In the genomic region with DNA sequence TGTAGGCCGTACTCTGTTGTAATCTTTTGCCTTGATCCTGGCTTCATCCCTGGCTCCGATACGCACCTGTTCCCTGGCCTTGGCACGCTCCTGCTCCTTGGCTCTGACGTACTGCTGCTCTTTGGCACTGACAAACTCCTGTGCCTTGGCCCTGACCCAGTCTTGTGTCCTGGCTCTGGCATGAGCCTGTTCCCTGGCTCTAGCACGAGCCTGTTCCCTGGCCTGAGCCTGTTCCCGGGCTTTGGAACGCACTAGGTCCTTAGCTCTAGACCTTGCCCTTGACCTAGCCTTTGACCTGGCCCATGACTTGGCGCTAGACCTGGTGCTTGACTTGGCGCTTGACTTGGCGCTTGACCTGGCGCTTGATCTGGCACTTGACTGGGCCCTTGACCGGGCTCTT, we compare ENCODE assay signal across 18 mouse cellular contexts. TPM values are rescaled to one million over a fixed set of nuclear protein-coding genes. Genes with fewer than 3 reads are reported as not detected.
DNase-seq lines count a peak whose midpoint lies in the region; TF ChIP-seq lines count a peak whose summit lies in the region.
"Had no signal": no experiment of that assay in that cellular context is flagged by ENCODE, and none has a peak within 500 bp of the region (broad histone marks: within the 10 kb centered on the region; RNA-seq: fewer than 3 reads in every experiment).

No protein-coding gene starts in this region.

- H3K4me1 ChIP-seq in bone marrow, adult 2 months (ENCODE audit: control insufficient read depth, insufficient read depth, low read length), result no peaks in the 10 kb centered on the region
- H3K4me1 ChIP-seq in cerebellum, adult 2 months (ENCODE audit: control insufficient read depth, insufficient read depth, low read length), result peaks cover 5% of the 10 kb centered on the region
- H3K4me1 ChIP-seq: forebrain, embryonic 10.5 days; lung, embryonic 15.5 days; neural tube, embryonic 13.5 days; stomach, embryonic 15.5 days had no signal

- 0 out of 2 replicates have a peak overlapping the region, but pooled peaks have one; percentile 15 for H3K27ac ChIP-seq in bone marrow, adult 2 months (ENCODE audit: control insufficient read depth, insufficient read depth, low read depth, low read length, poor library complexity)
- H3K27ac ChIP-seq in cerebellum, adult 2 months (ENCODE audit: insufficient read depth, low read length), result no peak overlapping the region
- H3K27ac ChIP-seq: forebrain, embryonic 10.5 days; lung, embryonic 15.5 days; neural tube, embryonic 13.5 days; stomach, embryonic 15.5 days had no signal

- no peak for TF ChIP-seq POLR2A in bone marrow, adult 2 months (IDR thresholded peaks at IDR 0.05; ENCODE audit: borderline replicate concordance, control insufficient read depth, low read depth, low read length)
- no peak for TF ChIP-seq POLR2A in cerebellum, adult 2 months (IDR thresholded peaks at IDR 0.05; ENCODE audit: borderline replicate concordance, insufficient read depth, low read length)

- intact Hi-C loops in gastrocnemius, postnatal 14 days (cut with DNase I; ENCODE audit: low total_unique reads), result no loop called here
- intact Hi-C loops in heart, postnatal 14 days (cut with DNase I), result no loop called here

- no peak overlapping the region for H3K4me3 ChIP-seq in bone marrow, adult 2 months (replicated peaks; ENCODE audit: control insufficient read depth, low read depth, low read length)
- no peak overlapping the region for H3K4me3 ChIP-seq in cerebellum, adult 2 months (replicated peaks; ENCODE audit: insufficient read depth, low read depth, low read length)
- H3K4me3 ChIP-seq: forebrain, embryonic 10.5 days; lung, embryonic 15.5 days; neural tube, embryonic 13.5 days; stomach, embryonic 15.5 days had no signal

- WGBS in bone marrow, adult 2 months, result 92% methylated on average over 13 of the region's 13 CpGs
- WGBS in cerebellum, adult 2 months, result 41% methylated on average over 13 of the region's 13 CpGs

- peak; percentile 95 for DNase-seq in kidney, adult 9 months
- DNase-seq in kidney, postnatal 14 days, result no peak
- DNase-seq in cerebellum, adult 2 months, result peak; percentile 56 to 76
- DNase-seq in gastrocnemius, postnatal 14 days, result peak; percentile 17
- no peak for DNase-seq in neural tube, embryonic 10.5 days (ENCODE audit: extremely low spot score, low spot score)
- no peak for DNase-seq in urinary bladder, postnatal 14 days (ENCODE audit: low spot score)
- no peak for DNase-seq in heart, postnatal 14 days
- DNase-seq: heart, adult 18-20 months; layer of hippocampus, postnatal 36 days; midbrain, embryonic 14.5 days had no signal

- H3K27me3 ChIP-seq in cerebellum, adult 2 months (ENCODE audit: control insufficient read depth, insufficient read depth, low read length), result no peaks in the 10 kb centered on the region
- H3K27me3 ChIP-seq: lung, embryonic 15.5 days; neural tube, embryonic 13.5 days; stomach, embryonic 15.5 days had no signal

- no peak for TF ChIP-seq CTCF in bone marrow, adult 2 months (IDR thresholded peaks at IDR 0.05; ENCODE audit: control insufficient read depth, insufficient read depth, low read length)
- no peak for TF ChIP-seq CTCF in cerebellum, adult 2 months (IDR thresholded peaks at IDR 0.05; ENCODE audit: borderline replicate concordance, insufficient read depth, low read depth, low read length)

RNA-seq across cellular contexts. Expression of gene H1fnt, which starts 0.8 kb away (rescaled TPM):
- polyA plus RNA-seq in bone marrow, adult 2 months (2011; ENCODE audit: insufficient read depth, insufficient read length, low replicate concordance, missing spikeins), result not detected in 2 replicates
- not detected in 2 replicates for polyA plus RNA-seq in cerebellum, adult 2 months (2012; rRNA removed)
- total RNA-seq in gastrocnemius, postnatal 14 days (2021), result not detected
- total RNA-seq in heart, postnatal 14 days (2021), result not detected
- total RNA-seq: heart, adult 18-20 months; heart, postnatal 25 days; layer of hippocampus, postnatal 36 days had no signal
- polyA plus RNA-seq: forebrain, embryonic 10.5 days; intestine, embryonic 14.5 days; limb, embryonic 14.5 days; lung, embryonic 15.5 days; midbrain, embryonic 14.5 days; neural tube, embryonic 13.5 days; stomach, embryonic 15.5 days had no signal

RNA-seq across cellular contexts. Expression of gene Olfr286, which starts 22.0 kb away (rescaled TPM):
- polyA plus RNA-seq in bone marrow, adult 2 months (2011; ENCODE audit: insufficient read depth, insufficient read length, low replicate concordance, missing spikeins), result not detected in 2 replicates
- polyA plus RNA-seq in cerebellum, adult 2 months (2012; rRNA removed), result not detected in 2 replicates
- total RNA-seq in gastrocnemius, postnatal 14 days (2021), result not detected
- total RNA-seq in heart, postnatal 14 days (2021), result not detected
- total RNA-seq: heart, adult 18-20 months; heart, postnatal 25 days; layer of hippocampus, postnatal 36 days had no signal
- polyA plus RNA-seq: forebrain, embryonic 10.5 days; intestine, embryonic 14.5 days; limb, embryonic 14.5 days; lung, embryonic 15.5 days; midbrain, embryonic 14.5 days; neural tube, embryonic 13.5 days; stomach, embryonic 15.5 days had no signal

RNA-seq across cellular contexts. Expression of gene Olfr287, which starts 35.4 kb away (rescaled TPM):
- not detected in 2 replicates for polyA plus RNA-seq in bone marrow, adult 2 months (2011; ENCODE audit: insufficient read depth, insufficient read length, low replicate concordance, missing spikeins)
- polyA plus RNA-seq in cerebellum, adult 2 months (2012; rRNA removed), result 15.4 and 18.5 TPM in 2 replicates
- not detected for total RNA-seq in gastrocnemius, postnatal 14 days (2021)
- total RNA-seq in heart, postnatal 14 days (2021), result not detected
- total RNA-seq: heart, adult 18-20 months; heart, postnatal 25 days had no signal
- polyA plus RNA-seq: forebrain, embryonic 10.5 days; intestine, embryonic 14.5 days; limb, embryonic 14.5 days; lung, embryonic 15.5 days; stomach, embryonic 15.5 days had no signal

RNA-seq across cellular contexts. Expression of gene Gm44579, which starts 35.5 kb away (rescaled TPM):
- not detected in 2 replicates for polyA plus RNA-seq in bone marrow, adult 2 months (2011; ENCODE audit: insufficient read depth, insufficient read length, low replicate concordance, missing spikeins)
- polyA plus RNA-seq in cerebellum, adult 2 months (2012; rRNA removed), result not detected in 2 replicates
- not detected for total RNA-seq in gastrocnemius, postnatal 14 days (2021)
- total RNA-seq in heart, postnatal 14 days (2021), result not detected
- total RNA-seq: heart, adult 18-20 months; heart, postnatal 25 days; layer of hippocampus, postnatal 36 days had no signal
- polyA plus RNA-seq: forebrain, embryonic 10.5 days; intestine, embryonic 14.5 days; limb, embryonic 14.5 days; lung, embryonic 15.5 days; midbrain, embryonic 14.5 days; neural tube, embryonic 13.5 days; stomach, embryonic 15.5 days had no signal

RNA-seq across cellular contexts. Expression of gene Zfp641, which starts 39.7 kb away (rescaled TPM):
- polyA plus RNA-seq in bone marrow, adult 2 months (2011; ENCODE audit: insufficient read depth, insufficient read length, low replicate concordance, missing spikeins), result not detected in 2 replicates
- 10.1 and 11.0 TPM in 2 replicates for polyA plus RNA-seq in cerebellum, adult 2 months (2012; rRNA removed)
- 10 to 100 TPM; 12.3 to 14.9 TPM for total RNA-seq in gastrocnemius, postnatal 14 days (2021)
- 1 to 10 TPM; 5.8 to 6.3 TPM for total RNA-seq in heart, postnatal 14 days (2021)

Comparison
In these comparisons a context has a peak if more than half of its experiments do, and no peak if none do; other contexts are left out.
1. DNase-seq: peak in kidney, adult 9 months (single experiment), cerebellum, adult 2 months (2 of 2) and gastrocnemius, postnatal 14 days (single experiment); none in kidney, postnatal 14 days (single experiment), neural tube, embryonic 10.5 days (single experiment), urinary bladder, postnatal 14 days (single experiment) and heart, postnatal 14 days (0 of 2).